Mouse (Mus musculus) kidney, postnatal 0 days (tissue): ENCODE data around the gene Mfap1b. TPM values are rescaled to one million over a fixed set of nuclear protein-coding genes. Genes with fewer than 3 reads are reported as not detected.
"Not testable (repeated sequence)": the region's sequence is repeated elsewhere in the genome, so short reads cannot be mapped to it uniquely, and the experiment has no call there.

ENCODE experiments used
- ATAC-seq: fragments of 200-750 bp; cut with Nextera tagmentation; replicated peaks from 2 replicates; pipeline ENCODE4 v1.8.0; 2017; ENCODE audit warnings: low read depth, moderate number of reproducible peaks, moderate TSS enrichment, moderate library complexity; ENCODE audit not compliant: low FRiP score
- DNase-seq: peaks from one replicate; pipeline ENCODE4 v3.0.0-alpha.2; 2016; ENCODE audit warnings: low spot score
- H3K27ac ChIP-seq: fragments of 300-500 bp; sonication (generic); 2 replicates; pipeline ENCODE4 v1.5.1; 2014; ENCODE audit warnings: mild to moderate bottlenecking
- H3K27me3 ChIP-seq: fragments of 300-500 bp; sonication (generic); 2 replicates; pipeline ENCODE4 v1.6.1; 2014; ENCODE audit warnings: low read length, mixed read lengths; ENCODE audit not compliant: insufficient read depth
- H3K36me3 ChIP-seq: fragments of 300-500 bp; sonication (generic); 2 replicates; pipeline ENCODE4 v1.6.1; 2014; ENCODE audit warnings: low read length, mixed read lengths; ENCODE audit not compliant: insufficient read depth
- H3K4me1 ChIP-seq: fragments of 300-500 bp; sonication (generic); replicated peaks from 2 replicates; pipeline ENCODE4 v1.6.1; 2014; ENCODE audit warnings: antibody characterized with exemption, low read length, mixed read lengths; ENCODE audit not compliant: insufficient read depth
- H3K4me2 ChIP-seq: fragments of 300-500 bp; sonication (generic); 2 replicates; pipeline ENCODE4 v1.6.1; 2014; ENCODE audit warnings: mild to moderate bottlenecking, low read length, moderate library complexity, mixed read lengths
- H3K4me3 ChIP-seq: fragments of 300-500 bp; sonication (generic); replicated peaks from 2 replicates; pipeline ENCODE4 v1.5.1; 2014; ENCODE audit warnings: low read depth, low read length
- H3K9ac ChIP-seq: fragments of 300-500 bp; sonication (generic); 2 replicates; pipeline ENCODE4 v1.6.1; 2014; ENCODE audit warnings: low read depth, low read length
- H3K9me3 ChIP-seq: fragments of 300-500 bp; sonication (generic); replicated peaks from 2 replicates; pipeline ENCODE4 v1.6.1; 2016; ENCODE audit warnings: low read length, inconsistent platforms, mixed read lengths
- CTCF ChIP-seq: IDR thresholded peaks from 2 replicates; pipeline ENCODE4 v1.5.1; 2016; ENCODE audit warnings: antibody characterized with exemption, low read depth, mild to moderate bottlenecking, moderate library complexity
- WGBS: fragments of 180-500 bp; shearing (Covaris S2); extraction: QIAGEN DNeasy Blood & Tissue Kit; methylation state at CpG from one replicate; pipeline ENCODE4 v1.1.7; 2014; 5-methylcytosine and 5-hydroxymethylcytosine counted together
- polyA plus RNA-seq: library from polyadenylated mRNA; unstranded; fragments of >200 nt; fragmentation: Nextera tagmentation; extraction: Ambion mirVana; gene quantifications from 2 replicates; pipeline ENCODE4 v1.2.1, GENCODE M21; 2015

Gene Mfap1b
- 43.2 and 45.8 TPM in 2 replicates for polyA plus RNA-seq

- H3K4me2 ChIP-seq = peak within 1 kb of the TSS; percentile 62
- not testable (repeated sequence) for H3K27me3 ChIP-seq, H3K4me1 ChIP-seq, H3K36me3 ChIP-seq, H3K9me3 ChIP-seq
- WGBS = 4% methylated on average over 37 of the region's 41 CpGs
- peak within 1 kb of the TSS; percentile 60 for H3K4me3 ChIP-seq
- peak within 1 kb of the TSS; percentile 81 for H3K27ac ChIP-seq
- ATAC-seq = peak; percentile 93
- DNase-seq = peak; percentile 97
- peak within 1 kb of the TSS; percentile 72 for H3K9ac ChIP-seq
These were observed at the start of gene Mfap1b for GRCm38 (mm10) chr2:121473301-121474179. Gene Mfap1b (minus strand): TSS chr2:121474067.

GRCm38 (mm10) chr2:121522830-121523229, 49.0 kb upstream of the Mfap1b start:
- not testable (repeated sequence) for H3K27me3 ChIP-seq, ATAC-seq, H3K9ac ChIP-seq, H3K4me2 ChIP-seq, DNase-seq, H3K4me1 ChIP-seq, H3K27ac ChIP-seq, H3K36me3 ChIP-seq, H3K9me3 ChIP-seq, H3K4me3 ChIP-seq
- WGBS = 94% methylated on average over 3 of the region's 3 CpGs

GRCm38 (mm10) chr2:121522006-121522405, 48.1 kb upstream of the Mfap1b start:
- no peak overlapping the region for H3K4me3 ChIP-seq
- ATAC-seq (no peak), DNase-seq (no peak)
- no peaks in the 10 kb centered on the region for H3K9me3 ChIP-seq
- no peaks in the 10 kb centered on the region for H3K4me1 ChIP-seq
- no peak overlapping the region for H3K27ac ChIP-seq
- H3K36me3 ChIP-seq = no peaks in the 10 kb centered on the region; the same call in 1 of the 2 replicates
- no peak overlapping the region for H3K4me2 ChIP-seq
- WGBS = 70% methylated on average over 2 of the region's 2 CpGs
- H3K9ac ChIP-seq = no peak overlapping the region
- H3K27me3 ChIP-seq = no peaks in the 10 kb centered on the region
- TF ChIP-seq CTCF = no peak

DNA sequence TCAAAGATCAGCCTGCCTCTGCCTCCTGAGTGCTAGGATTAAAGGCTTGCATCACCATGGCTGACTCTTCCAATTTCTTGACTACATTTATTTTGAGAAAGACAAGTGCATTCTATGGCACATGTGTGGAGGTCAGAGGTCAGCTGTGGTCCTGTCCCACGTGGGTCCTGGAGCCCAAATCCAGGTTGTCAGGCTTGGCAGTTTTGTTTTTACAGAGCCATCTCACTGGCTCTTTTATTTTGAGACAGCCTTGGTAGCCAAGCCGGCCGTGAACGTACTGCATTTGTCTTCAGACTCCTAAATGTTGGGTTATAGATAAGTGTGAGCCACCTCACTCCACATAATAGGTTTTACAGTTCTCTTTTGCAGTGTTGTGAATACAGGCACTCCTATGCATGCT, 44.8 kb upstream of the Mfap1b start:
- H3K36me3 ChIP-seq, H3K9me3 ChIP-seq, H3K27ac ChIP-seq, ATAC-seq, H3K4me3 ChIP-seq, H3K9ac ChIP-seq, H3K4me1 ChIP-seq, H3K27me3 ChIP-seq, H3K4me2 ChIP-seq, DNase-seq: not testable (repeated sequence)
- 86% methylated on average over 4 of the region's 4 CpGs for WGBS

DNA sequence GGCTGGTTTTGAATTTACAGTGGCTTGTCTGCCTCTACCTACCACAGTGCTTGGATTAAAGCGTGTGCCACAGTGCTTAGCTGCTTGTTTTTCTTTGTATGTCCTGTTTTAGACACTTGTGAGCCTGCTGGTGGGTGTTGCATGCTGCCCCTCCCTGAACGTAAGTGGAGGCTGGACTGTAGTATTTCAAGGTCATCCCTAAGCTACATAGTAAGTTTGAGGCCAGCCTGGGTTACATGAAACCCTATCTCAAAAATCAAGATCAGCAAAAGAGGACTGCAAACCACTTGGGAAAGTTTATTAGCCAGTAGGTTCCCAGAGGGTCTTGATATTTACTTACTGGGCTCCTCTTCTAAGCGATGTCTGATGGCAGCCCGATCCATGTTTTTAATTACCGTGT, 44.2 kb upstream of the Mfap1b start:
- 0 out of 2 replicates have a peak, but pooled peaks cover 3% of the 10 kb centered on the region for H3K36me3 ChIP-seq
- DNase-seq = no peak
- no peak overlapping the region for H3K4me3 ChIP-seq
- no peaks in the 10 kb centered on the region for H3K9me3 ChIP-seq
- H3K9ac ChIP-seq = no peak overlapping the region
- H3K27me3 ChIP-seq = no peaks in the 10 kb centered on the region
- no peak for TF ChIP-seq CTCF
- no peak overlapping the region for H3K27ac ChIP-seq
- ATAC-seq = no peak
- H3K4me1 ChIP-seq = no peaks in the 10 kb centered on the region
- 88% methylated on average over 5 of the region's 5 CpGs for WGBS
- no peak overlapping the region for H3K4me2 ChIP-seq

DNA sequence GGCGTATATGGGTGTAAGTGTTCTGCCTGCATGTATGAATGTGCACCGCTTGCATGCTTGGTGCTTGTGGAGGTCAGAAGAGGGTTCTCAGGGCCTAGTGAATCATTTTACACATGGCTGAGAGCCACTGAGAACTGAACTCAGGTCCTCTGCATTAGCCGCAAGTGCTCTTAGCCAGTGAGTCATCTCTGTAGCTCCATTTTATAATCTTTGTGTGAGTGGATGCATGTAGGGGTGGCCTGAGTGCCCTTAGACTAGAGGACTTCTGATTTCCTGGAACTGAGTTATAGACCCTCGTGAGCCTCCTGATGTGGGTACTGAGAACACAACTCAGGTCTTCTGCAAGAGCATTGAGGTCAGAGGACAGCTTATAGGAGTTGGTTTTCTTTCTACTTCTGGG, 40.3 kb upstream of the Mfap1b start:
- Histone ChIP-seq H3K4me2 (no peak overlapping the region), H3K9ac (0 out of 2 replicates have a peak overlapping the region, but pooled peaks have one; percentile 18), H3K9me3 (no peaks in the 10 kb centered on the region), H3K36me3 (0 out of 2 replicates have a peak, but pooled peaks cover 7% of the 10 kb centered on the region), H3K4me1 (no peaks in the 10 kb centered on the region; the same call in 1 of the 2 replicates), H3K4me3 (no peak overlapping the region), H3K27ac (no peak overlapping the region), H3K27me3 (no peaks in the 10 kb centered on the region)
- 93% methylated on average over 4 of the region's 4 CpGs for WGBS
- ATAC-seq = no peak
- DNase-seq = no peak
- no peak for TF ChIP-seq CTCF

DNA sequence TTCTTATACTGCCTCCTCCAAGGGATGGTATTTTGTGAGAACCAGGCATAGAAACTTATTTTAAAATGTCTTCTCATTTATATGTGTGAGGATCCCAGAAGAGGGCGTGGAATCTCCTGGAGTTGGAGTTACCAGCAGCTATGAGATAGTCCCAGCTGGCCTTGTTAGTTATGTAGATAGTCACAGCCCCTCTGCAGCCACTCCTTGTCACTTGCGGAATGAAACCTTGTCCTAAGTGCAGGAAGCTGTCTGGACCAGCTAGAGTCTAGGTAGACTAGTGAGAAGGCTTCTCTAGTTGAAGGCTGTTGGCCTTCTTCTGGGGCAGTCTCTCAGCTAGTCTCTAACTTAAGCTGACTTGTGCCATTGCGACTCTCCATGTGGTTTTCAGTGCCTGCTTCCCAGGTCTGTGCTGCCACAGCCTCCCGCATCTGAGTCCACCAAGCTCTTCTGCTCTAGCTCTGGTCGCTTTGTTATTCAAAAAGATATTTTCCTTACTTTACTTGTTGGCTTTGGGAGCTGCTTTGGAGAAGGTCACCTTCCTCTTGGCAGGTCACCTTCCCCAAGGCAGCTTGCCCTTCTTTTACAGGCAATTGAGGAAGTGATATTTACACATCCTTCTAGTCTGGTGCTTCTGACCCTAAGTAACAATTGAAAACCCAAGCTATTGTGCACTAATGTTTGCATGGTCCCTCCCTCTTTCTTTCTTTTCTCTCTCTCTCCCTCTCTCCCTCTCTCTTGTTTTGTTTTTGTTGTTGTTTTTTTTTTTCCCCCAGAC, 39.3 kb upstream of the Mfap1b start:
- not testable (repeated sequence) for H3K9ac ChIP-seq, H3K27me3 ChIP-seq, DNase-seq, H3K4me2 ChIP-seq, H3K27ac ChIP-seq, ATAC-seq, H3K4me3 ChIP-seq, H3K36me3 ChIP-seq, H3K9me3 ChIP-seq, H3K4me1 ChIP-seq
- WGBS = 91% methylated on average over 4 of the region's 5 CpGs
